Mouse (Mus musculus) brain, embryonic 14.5 days (tissue): ENCODE measurements at regions not wholly inside any gene's neighbourhood (a gene's known extent, or its start where the extent isn't known, plus 50 kb on each side); places are given as distances from the start of the nearest gene placed in this dataset.

Experiments
- CTCF ChIP-seq: fragments of 200-500 bp; IDR thresholded peaks from 2 replicates; pipeline ENCODE4 v1.5.1; 2012; ENCODE audit warnings: inconsistent platforms, mild to moderate bottlenecking, moderate library complexity, borderline replicate concordance; ENCODE audit not compliant: insufficient read depth, insufficient read length; ENCODE audit errors: extremely low read depth
- POLR2A ChIP-seq: fragments of 200-500 bp; IDR thresholded peaks from 2 replicates; pipeline ENCODE4 v1.6.1; 2012; ENCODE audit warnings: mild to moderate bottlenecking, inconsistent platforms, borderline replicate concordance; ENCODE audit not compliant: poor library complexity, insufficient read depth, insufficient read length, severe bottlenecking; ENCODE audit errors: extremely low read depth

GRCm38 (mm10) chr6:8896097-8896496 lies 52.1 kb upstream of the Nxph1 start:
- TF ChIP-seq POLR2A: no peak
- no peak for TF ChIP-seq CTCF
